In genomic region chrX:7422691-7423111, GRCm38 (mm10) we compare ENCODE assay signal across 8 mouse cellular contexts. TPM values are rescaled to one million over a fixed set of nuclear protein-coding genes. Genes with fewer than 3 reads are reported as not detected.
A peak's percentile ranks its signal among the peaks of the same experiment; 100 is the strongest.
DNase-seq lines count a peak whose midpoint lies in the region; ATAC-seq and TF ChIP-seq lines count a peak whose summit lies in the region.

No protein-coding gene starts in this region.

- peak overlapping the region; percentile 61 for H3K4me3 ChIP-seq in erythroblast, embryonic 14.5 days (replicated peaks)
- H3K4me3 ChIP-seq in embryonic facial prominence, embryonic 10.5 days, result peak overlapping the region; percentile 58
- peak overlapping the region; percentile 50 for H3K4me3 ChIP-seq in heart, adult 2 months
- peak overlapping the region; percentile 63 for H3K4me3 ChIP-seq in kidney, adult 2 months (ENCODE audit: insufficient read depth, low read depth, low read length)
- H3K4me3 ChIP-seq in limb, embryonic 12.5 days (replicated peaks), result peak overlapping the region; percentile 47
- H3K4me3 ChIP-seq in midbrain, embryonic 14.5 days (replicated peaks; ENCODE audit: low read depth, low read length), result peak overlapping the region; percentile 37
- H3K4me3 ChIP-seq in spleen, adult 2 months (ENCODE audit: extremely low read depth, insufficient read depth, insufficient read length), result peak overlapping the region; percentile 57

- H3K27ac ChIP-seq in embryonic facial prominence, embryonic 10.5 days (replicated peaks), result peak overlapping the region; percentile 77
- no peak overlapping the region for H3K27ac ChIP-seq in heart, adult 2 months
- no peak overlapping the region for H3K27ac ChIP-seq in kidney, adult 2 months (ENCODE audit: insufficient read depth, low read depth, low read length)
- no peak overlapping the region for H3K27ac ChIP-seq in limb, embryonic 12.5 days
- H3K27ac ChIP-seq in midbrain, embryonic 14.5 days (replicated peaks; ENCODE audit: low read depth, low read length), result no peak overlapping the region
- H3K27ac ChIP-seq in spleen, adult 2 months (ENCODE audit: insufficient read depth, low read length), result no peak overlapping the region

- no peaks in the 10 kb centered on the region for H3K79me2 ChIP-seq in heart, adult 2 months (replicated peaks; ENCODE audit: control insufficient read depth, insufficient read depth, low read length)

- intact Hi-C loops in heart, adult 2 months (cut with DNase I), result loop anchor here (5.0 to 10.0 kb wide), 4 partner anchors 225 to 500 kb away; partner anchors contain the start of gene Gpkow

- H3K4me2 ChIP-seq in limb, embryonic 12.5 days, result peak overlapping the region; percentile 52
- peak overlapping the region; percentile 63 for H3K4me2 ChIP-seq in midbrain, embryonic 14.5 days (ENCODE audit: low read length)

- H3K4me1 ChIP-seq in erythroblast, embryonic 14.5 days (ENCODE audit: control insufficient read depth), result peaks cover 4% of the 10 kb centered on the region
- no peaks in the 10 kb centered on the region for H3K4me1 ChIP-seq in embryonic facial prominence, embryonic 10.5 days
- no peaks in the 10 kb centered on the region for H3K4me1 ChIP-seq in heart, adult 2 months (ENCODE audit: control insufficient read depth, insufficient read depth, low read length)
- no peaks in the 10 kb centered on the region; the same call in 1 of the 2 replicates for H3K4me1 ChIP-seq in kidney, adult 2 months (ENCODE audit: control insufficient read depth, insufficient read depth, low read length)
- no peaks in the 10 kb centered on the region for H3K4me1 ChIP-seq in limb, embryonic 12.5 days (replicated peaks)
- H3K4me1 ChIP-seq in midbrain, embryonic 14.5 days (ENCODE audit: control insufficient read depth, insufficient read depth, low read length), result no peaks in the 10 kb centered on the region
- H3K4me1 ChIP-seq in spleen, adult 2 months (ENCODE audit: control insufficient read depth, insufficient read depth, insufficient read length), result no peaks in the 10 kb centered on the region

- WGBS in embryonic facial prominence, embryonic 10.5 days, result 17% methylated on average over 26 of the region's 26 CpGs
- 17% methylated on average over 26 of the region's 26 CpGs for WGBS in heart, adult 2 months
- WGBS in kidney, adult 2 months, result 1% methylated on average over 26 of the region's 26 CpGs
- 25% methylated on average over 22 of the region's 26 CpGs for WGBS in limb, embryonic 12.5 days
- 31% methylated on average over 26 of the region's 26 CpGs for WGBS in midbrain, embryonic 14.5 days
- 25% methylated on average over 26 of the region's 26 CpGs for WGBS in spleen, adult 2 months

- TF ChIP-seq EP300 in heart, adult 2 months (IDR thresholded peaks at IDR 0.05; ENCODE audit: insufficient read depth, low read depth, low read length), result no peak

- peak overlapping the region; percentile 42 for H3K9ac ChIP-seq in heart, adult 2 months (ENCODE audit: low read depth, low read length)
- peak overlapping the region; percentile 53 for H3K9ac ChIP-seq in limb, embryonic 12.5 days (replicated peaks)
- H3K9ac ChIP-seq in midbrain, embryonic 14.5 days (replicated peaks; ENCODE audit: low read length), result no peak overlapping the region; the same call in 1 of the 2 replicates

- ATAC-seq in erythroblast, adult 5-6 weeks (replicated peaks; ENCODE audit: low FRiP score, poor library complexity, severe bottlenecking), result no peak
- ATAC-seq in limb, embryonic 12.5 days (ENCODE audit: insufficient number of reproducible peaks, insufficient read depth, low FRiP score, low TSS enrichment, low read depth), result 0 out of 2 replicates have a peak, but pooled peaks have one; percentile 42
- peak; percentile 62; the same call in 1 of the 2 replicates for ATAC-seq in midbrain, embryonic 14.5 days (ENCODE audit: low FRiP score, low TSS enrichment)

- TF ChIP-seq CTCF in heart, adult 2 months (IDR thresholded peaks at IDR 0.05), result peak; percentile 81
- TF ChIP-seq CTCF in kidney, adult 2 months (conservative IDR thresholded peaks at IDR 0.05; ENCODE audit: insufficient read depth, insufficient read length, low read depth, low read length), result peak; percentile 75
- TF ChIP-seq CTCF in spleen, adult 2 months (IDR thresholded peaks at IDR 0.05; ENCODE audit: extremely low read depth, insufficient read depth, insufficient read length, insufficient replicate concordance), result peak; percentile 47; the same call in 1 of the 2 replicates

- no peaks in the 10 kb centered on the region for H3K36me3 ChIP-seq in erythroblast, embryonic 14.5 days (ENCODE audit: control insufficient read depth)
- H3K36me3 ChIP-seq in embryonic facial prominence, embryonic 10.5 days (replicated peaks), result no peaks in the 10 kb centered on the region
- H3K36me3 ChIP-seq in heart, adult 2 months (ENCODE audit: control insufficient read depth, insufficient read depth, low read length), result no peaks in the 10 kb centered on the region
- H3K36me3 ChIP-seq in kidney, adult 2 months (ENCODE audit: control insufficient read depth, insufficient read depth, low read length), result no peaks in the 10 kb centered on the region
- no peaks in the 10 kb centered on the region for H3K36me3 ChIP-seq in limb, embryonic 12.5 days
- H3K36me3 ChIP-seq in midbrain, embryonic 14.5 days (ENCODE audit: control insufficient read depth, insufficient read depth, low read length), result no peaks in the 10 kb centered on the region
- no peaks in the 10 kb centered on the region for H3K36me3 ChIP-seq in spleen, adult 2 months (ENCODE audit: control insufficient read depth, insufficient read depth, low read length)

- peak; percentile 71 for DNase-seq in embryonic facial prominence, embryonic 10.5 days (ENCODE audit: low spot score)
- DNase-seq in heart, adult 2 months, result peak; percentile 62
- DNase-seq in kidney, adult 2 months, result peak; percentile 82
- DNase-seq in midbrain, embryonic 14.5 days, result peak; percentile 87
- peak; percentile 60 to 67 for DNase-seq in spleen, adult 2 months (ENCODE audit: low read depth in 1 of 2, low spot score in 2 of 2)

- TF ChIP-seq POLR2A in heart, adult 2 months (IDR thresholded peaks at IDR 0.05; ENCODE audit: insufficient read depth, low read depth, low read length), result no peak
- TF ChIP-seq POLR2A in kidney, adult 2 months (IDR thresholded peaks at IDR 0.05; ENCODE audit: low read depth, low read length), result no peak
- no peak for TF ChIP-seq POLR2A in spleen, adult 2 months (IDR thresholded peaks at IDR 0.05; ENCODE audit: low read depth, low read length)

- no peaks in the 10 kb centered on the region for H3K27me3 ChIP-seq in erythroblast, embryonic 14.5 days (ENCODE audit: control insufficient read depth)
- no peaks in the 10 kb centered on the region for H3K27me3 ChIP-seq in embryonic facial prominence, embryonic 10.5 days (replicated peaks; ENCODE audit: low read depth, poor library complexity, severe bottlenecking)
- no peaks in the 10 kb centered on the region for H3K27me3 ChIP-seq in heart, adult 2 months (ENCODE audit: control insufficient read depth, insufficient read depth, low read length)
- H3K27me3 ChIP-seq in kidney, adult 2 months (replicated peaks; ENCODE audit: control insufficient read depth, insufficient read depth, low read length), result no peaks in the 10 kb centered on the region
- H3K27me3 ChIP-seq in limb, embryonic 12.5 days, result no peaks in the 10 kb centered on the region
- no peaks in the 10 kb centered on the region for H3K27me3 ChIP-seq in midbrain, embryonic 14.5 days (ENCODE audit: control insufficient read depth, insufficient read depth, low read length)
- no peaks in the 10 kb centered on the region for H3K27me3 ChIP-seq in spleen, adult 2 months (ENCODE audit: control insufficient read depth, insufficient read depth, low read length)

- no peaks in the 10 kb centered on the region for H3K9me3 ChIP-seq in erythroblast, embryonic 14.5 days (ENCODE audit: control insufficient read depth, low read length)
- no peaks in the 10 kb centered on the region for H3K9me3 ChIP-seq in embryonic facial prominence, embryonic 10.5 days
- H3K9me3 ChIP-seq in limb, embryonic 12.5 days, result no peaks in the 10 kb centered on the region
- H3K9me3 ChIP-seq in midbrain, embryonic 14.5 days (ENCODE audit: control insufficient read depth, low read length), result no peaks in the 10 kb centered on the region

RNA-seq across cellular contexts. Expression of gene Usp27x, which starts 47.1 kb away (rescaled TPM):
- polyA plus RNA-seq in erythroblast, embryonic 14.5 days (2012), result not detected in 2 replicates
- 0.38 TPM in 1 of 2 replicates, not detected in the other for total RNA-seq in erythroblast, adult 5-6 weeks (2015; ENCODE audit: low replicate concordance)
- not detected in 2 replicates for total RNA-seq in erythroblast, adult 5-6 weeks (2017; ENCODE audit: low replicate concordance)
- polyA plus RNA-seq in embryonic facial prominence, embryonic 10.5 days (2016; fragmentation: Nextera tagmentation; extraction: Ambion mirVana), result 0.57 and 0.64 TPM in 2 replicates
- under 1 TPM; 0.32 to 0.81 TPM for total RNA-seq in heart, adult 2 months (2021)
- polyA plus RNA-seq in heart, adult 2 months (2012; rRNA removed), result 0.21 and 0.23 TPM in 2 replicates
- polyA plus RNA-seq in kidney, adult 2 months (2012; rRNA removed), result 0.88 and 0.90 TPM in 2 replicates
- 1.3 and 1.4 TPM in 2 replicates for polyA plus RNA-seq in limb, embryonic 12.5 days (2016; fragmentation: Nextera tagmentation; extraction: Ambion mirVana)
- polyA plus RNA-seq in midbrain, embryonic 14.5 days (2014; fragmentation: Nextera tagmentation; extraction: Ambion mirVana), result 0.86 and 1.3 TPM in 2 replicates
- 0.32 and 0.43 TPM in 2 replicates for polyA plus RNA-seq in spleen, adult 2 months (2012; rRNA removed)
